Mouse (Mus musculus) lung, postnatal 36 days (tissue): ENCODE data around the gene Uqcc3.
"Not testable (repeated sequence)": the region's sequence is repeated elsewhere in the genome, so short reads cannot be mapped to it uniquely, and the experiment has no call there.

ENCODE experiments used
- DNase-seq: peaks from one replicate; pipeline ENCODE4 v3.0.0; 2022; ENCODE audit warnings: mixed read lengths

The Uqcc3 gene

DNA sequence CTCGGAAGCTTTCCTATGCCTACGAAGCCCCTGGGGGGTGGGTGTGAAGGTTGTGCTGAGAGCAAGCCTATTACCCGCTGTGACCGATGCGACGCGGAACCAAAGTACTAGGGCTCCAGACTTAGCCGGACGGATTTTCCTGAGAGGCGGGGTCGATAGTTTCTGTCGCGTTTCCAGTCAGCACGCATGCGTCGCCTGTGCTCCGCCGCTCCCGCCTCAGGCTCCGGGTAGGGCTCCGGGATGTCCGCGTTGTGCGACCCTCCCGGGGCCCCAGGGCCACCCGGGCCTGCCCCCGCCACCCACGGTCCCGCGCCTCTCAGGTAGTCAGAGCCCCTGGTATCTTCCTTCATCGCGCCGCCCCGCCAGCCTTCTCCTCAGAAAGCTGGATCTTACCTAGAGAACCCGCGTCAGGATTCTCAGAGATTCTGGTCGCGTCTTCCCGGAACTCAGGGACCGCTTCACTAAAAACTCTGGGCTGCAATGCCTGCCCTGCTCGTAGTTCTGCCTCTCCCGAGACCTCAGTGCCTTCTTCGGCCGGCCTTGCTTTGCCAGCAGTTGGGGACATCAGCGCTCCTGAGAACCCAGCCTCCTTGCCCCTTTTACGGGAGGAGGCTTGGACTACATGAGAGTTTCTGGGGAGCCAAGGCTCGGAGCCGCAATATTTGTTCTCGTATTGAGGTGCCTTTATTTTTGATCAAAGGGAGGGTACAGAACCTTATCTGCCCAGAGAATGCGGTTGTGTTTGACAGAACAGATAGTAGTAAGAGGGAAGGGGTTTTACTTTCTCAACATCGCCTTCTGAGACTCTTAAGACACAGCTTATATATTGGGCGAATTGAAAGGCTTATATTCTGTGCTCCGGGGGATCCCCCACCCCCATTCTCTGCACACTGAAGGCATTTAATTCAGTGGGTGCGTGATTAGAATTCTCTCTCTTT, 12.4 kb upstream of the Uqcc3 start, which contains the start of gene Ints5:
Gene Ints5, plus strand, starts transcription at position 177 of the 938 bp plus-strand sequence.
- peak; percentile 88 for DNase-seq

DNA sequence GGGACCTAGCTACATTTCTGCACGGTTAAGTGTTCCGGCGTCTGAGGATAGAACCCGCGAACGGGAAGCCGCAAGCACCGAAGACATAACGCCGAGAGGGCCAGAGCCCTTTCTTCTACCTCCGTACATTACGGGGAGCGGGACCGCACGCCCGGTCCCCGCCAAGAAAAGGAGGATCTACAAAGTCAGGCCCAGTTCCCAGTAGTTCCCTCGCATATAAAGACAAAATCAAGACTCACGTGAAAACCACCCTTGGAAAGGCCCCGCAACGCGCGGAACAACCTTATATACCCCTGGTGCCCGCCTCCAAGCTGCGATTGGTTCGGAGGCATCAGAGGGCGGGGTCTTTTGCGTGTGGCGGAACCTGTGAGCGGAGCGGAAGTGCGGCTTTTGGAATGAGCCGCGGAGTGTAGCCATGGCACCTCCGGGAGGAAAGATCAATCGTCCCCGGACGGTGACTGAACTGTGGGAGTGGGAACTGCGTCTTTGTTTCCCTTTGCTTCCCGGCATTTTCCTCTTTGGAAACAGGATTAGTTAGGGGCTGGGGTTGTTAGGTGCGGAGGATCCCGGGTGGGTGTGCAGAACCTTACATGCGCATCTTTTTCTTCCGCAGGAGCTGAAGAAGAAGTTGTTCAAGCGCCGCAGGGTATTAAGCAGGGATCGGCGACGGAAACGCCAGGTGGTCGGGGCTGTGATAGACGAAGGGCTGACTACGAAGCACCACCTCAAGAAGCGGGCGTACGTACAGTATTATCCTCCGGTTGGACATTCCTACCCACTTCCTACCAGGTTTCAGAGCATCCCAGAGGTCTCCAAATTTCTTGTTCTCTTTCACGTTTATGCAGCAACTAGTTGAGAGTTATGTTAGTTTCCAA, 8.0 kb upstream of the Uqcc3 start, which contains the start of the genes 1810009A15Rik and Gm49416:
Gene 1810009A15Rik, plus strand, starts transcription at position 343 of the 875 bp plus-strand sequence.
Gene Gm49416, plus strand, starts transcription at position 416 of the 875 bp plus-strand sequence.
- peak; percentile 97 for DNase-seq

DNA sequence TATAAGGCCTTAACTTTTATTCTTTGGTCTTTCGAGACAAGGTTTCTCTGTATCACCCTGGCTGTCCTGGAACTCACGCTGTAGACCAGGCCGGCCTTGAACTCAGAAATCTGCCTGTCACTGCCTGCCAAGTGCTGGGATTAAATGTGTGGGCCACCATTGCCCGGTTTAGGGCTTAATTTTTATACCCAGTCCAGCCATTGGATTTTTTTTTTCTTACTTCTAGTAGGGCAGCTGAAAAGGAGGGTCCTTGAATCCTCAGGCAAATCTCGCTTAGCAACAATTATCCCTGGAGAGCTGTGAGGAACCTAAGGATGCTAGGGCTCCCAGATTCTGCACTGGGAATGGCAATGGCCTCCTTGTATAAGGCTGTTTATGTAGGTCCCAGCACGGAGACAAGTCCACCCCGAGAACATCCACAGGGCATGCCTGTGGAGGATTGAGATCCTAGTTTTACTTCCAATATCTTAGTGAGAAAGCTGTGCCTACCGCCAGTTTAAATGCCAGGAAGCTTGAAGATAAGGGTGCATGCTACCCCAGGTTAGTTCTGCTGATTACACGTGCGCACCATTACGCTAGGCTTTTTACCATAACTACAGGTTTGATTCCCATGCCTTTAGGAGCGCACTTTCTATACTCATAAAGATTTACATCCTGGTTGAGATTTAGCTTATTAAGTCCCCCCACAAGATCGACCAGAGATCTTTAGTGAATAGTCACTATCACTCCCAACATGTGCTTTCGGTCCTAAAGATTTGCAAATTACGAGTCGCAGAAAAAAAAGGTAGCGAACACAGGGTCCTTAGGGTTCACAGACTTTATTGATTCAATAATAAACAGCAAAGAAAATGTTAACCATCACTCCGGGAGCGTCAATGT, 7.1 kb upstream of the Uqcc3 start:
- DNase-seq = no peak

DNA sequence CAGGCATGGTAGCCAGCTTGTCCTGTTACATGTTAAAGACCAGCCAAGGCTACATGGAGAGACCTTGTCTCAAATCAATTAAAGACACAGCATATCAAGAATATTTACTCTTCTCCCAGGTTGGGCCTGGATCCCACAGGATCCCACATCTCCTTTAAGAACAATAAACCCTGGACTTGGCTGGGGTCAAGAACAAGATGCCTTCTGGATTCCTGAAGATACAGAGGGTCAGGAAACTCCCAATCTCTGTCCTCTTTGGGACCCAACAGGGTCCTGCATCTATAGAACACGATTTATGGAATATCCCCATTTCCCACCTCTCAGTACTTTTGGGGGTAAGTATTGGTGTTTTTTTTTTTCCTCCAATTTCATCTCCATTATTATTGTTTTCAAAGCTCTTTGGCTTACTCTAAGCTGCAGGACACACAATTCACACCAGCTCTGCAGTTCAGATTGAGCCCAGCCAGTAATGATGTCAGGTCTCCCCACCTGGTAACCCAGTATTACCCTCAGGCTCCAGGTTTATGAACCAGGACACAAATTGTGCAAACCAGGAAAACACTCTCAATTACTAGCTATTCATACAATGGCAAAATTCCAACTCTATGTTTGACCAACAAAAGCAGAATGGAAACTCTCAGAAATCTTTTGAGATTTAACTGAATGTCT, 6.3 kb upstream of the Uqcc3 start:
- DNase-seq = peak; percentile 17

DNA sequence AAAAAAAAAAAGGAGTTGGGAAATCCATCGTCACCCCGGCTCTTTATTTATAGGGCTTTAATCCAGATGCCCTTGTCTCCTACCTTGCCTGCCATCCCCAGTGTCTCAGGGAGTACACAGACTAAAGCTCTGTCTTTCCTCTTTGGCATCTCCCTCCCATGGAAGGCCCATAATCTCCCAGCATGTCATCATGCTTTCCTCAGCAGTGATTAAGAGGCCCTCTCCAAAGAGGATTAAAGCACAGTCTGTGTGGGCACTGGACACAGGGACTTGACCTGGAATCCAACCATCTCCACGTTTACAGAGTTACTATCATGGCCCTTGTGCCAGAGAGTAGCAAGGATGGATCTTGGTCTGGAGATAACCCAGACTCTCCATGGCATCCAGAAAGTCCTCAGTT, 2.9 kb upstream of the Uqcc3 start, which contains the start of the genes Lbhd1 and Gm49403:
Gene Lbhd1, plus strand, starts transcription at position 117 of the 400 bp plus-strand sequence.
Gene Gm49403, plus strand, starts transcription at position 315 of the 400 bp plus-strand sequence.
- no peak for DNase-seq

DNA sequence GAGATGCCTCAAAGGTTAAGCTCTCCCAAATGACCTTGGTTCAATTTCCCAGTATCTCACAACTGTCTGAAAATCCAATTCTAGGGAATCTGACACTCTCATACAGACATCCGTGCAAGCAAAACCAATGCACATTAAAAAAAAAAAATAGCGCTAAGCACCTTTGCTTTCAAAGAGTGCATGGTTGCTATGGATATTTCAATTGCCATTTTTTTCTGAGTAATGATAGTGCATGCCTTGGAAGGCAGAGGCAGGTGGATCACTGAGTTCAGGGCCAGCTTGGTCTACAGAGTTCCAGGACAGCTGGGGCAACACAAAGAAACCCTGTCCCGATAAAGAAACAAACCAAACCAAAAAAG, 290 bp upstream of the Uqcc3 start:
- no peak for DNase-seq

DNA sequence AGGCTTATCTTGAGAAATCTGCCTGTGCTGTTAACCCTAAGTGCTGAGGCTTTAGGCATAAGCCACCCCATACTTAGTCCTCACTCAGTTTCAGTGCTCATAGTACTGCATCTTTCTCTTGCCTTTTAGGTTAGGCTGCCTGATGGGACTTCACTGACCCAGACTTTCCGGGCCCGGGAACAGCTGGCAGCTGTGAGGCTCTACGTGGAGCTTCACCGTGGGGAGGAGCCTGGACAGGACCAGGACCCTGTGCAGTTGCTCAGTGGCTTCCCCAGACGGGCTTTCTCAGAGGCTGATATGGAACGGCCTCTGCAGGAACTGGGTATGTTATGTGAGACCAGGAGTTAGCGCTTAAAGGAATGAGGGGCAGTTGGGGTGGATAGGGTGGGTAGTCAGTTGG, 5.7 kb downstream of the Uqcc3 start:
- no peak for DNase-seq

DNA sequence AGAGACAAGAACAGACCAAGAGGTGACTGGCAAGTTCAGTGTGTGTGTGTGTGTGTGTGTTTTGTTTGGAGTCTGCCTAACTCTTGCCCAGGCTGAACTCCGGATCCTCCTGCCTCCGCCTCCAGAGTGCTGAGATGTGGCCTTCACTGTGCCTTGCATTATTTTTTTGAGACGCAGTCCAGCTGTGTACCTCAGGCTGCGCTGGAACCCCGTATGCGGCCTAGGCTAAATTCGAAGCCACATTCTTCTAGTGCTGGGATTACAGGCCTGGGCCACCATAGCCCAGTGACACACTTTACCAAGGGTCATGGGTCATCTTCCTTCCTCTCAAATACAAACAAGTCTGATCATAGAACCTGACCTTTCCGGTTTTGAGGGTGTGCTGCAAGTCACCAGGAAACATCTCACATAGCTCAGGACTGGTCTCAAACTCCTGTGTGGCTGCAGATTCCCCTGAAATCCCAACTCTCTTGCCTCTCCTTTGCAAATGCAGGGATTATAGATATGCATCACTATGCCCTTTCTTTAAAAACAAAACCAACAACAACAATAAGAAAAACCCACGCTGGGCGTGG, 8.4 kb downstream of the Uqcc3 start:
- no peak for DNase-seq

DNA sequence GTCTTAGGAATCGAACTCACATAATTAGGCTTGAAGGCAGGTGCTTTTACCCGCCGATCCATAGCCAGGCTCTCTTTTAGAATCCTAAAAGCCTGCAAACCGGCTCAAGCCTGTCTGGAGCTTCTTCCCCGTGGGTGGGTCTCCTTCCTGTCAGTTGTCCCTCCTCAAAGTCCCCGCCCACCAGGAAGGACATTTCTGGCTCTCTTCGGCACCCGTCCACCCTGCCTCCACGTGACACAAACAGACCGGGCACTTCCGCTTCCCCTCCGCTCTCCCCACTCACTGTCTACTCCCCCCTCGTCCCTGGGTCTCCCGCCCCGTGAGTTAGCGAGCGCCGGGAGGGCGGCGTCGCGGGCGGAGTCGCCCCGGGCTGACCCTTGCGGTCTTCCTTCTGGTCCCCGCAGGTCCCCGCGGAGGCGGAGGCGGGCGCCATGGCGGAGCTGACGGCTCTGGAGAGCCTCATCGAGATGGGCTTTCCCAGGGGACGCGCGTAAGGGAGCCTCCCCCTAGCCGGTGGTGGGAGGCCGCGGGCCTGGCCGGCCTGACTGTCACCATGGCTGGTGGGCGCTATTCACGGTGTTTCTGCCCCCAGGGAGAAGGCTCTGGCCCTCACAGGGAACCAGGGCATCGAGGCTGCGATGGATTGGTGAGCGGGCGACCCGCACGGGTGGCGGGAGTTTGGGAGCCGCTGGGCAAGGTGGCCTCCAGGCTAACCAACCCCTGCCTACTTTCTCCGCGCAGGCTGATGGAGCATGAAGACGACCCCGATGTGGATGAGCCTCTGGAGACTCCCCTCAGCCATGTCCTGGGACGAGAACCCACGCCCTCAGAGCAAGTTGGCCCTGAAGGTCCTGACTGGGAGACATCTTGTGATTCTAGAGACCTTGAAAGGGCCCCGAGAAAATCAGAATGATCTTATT, 9.2 kb downstream of the Uqcc3 start, which contains the start of gene Ubxn1:
Gene Ubxn1, plus strand, starts transcription at position 230 of the 920 bp plus-strand sequence.
- DNase-seq = peak; percentile 98

DNA sequence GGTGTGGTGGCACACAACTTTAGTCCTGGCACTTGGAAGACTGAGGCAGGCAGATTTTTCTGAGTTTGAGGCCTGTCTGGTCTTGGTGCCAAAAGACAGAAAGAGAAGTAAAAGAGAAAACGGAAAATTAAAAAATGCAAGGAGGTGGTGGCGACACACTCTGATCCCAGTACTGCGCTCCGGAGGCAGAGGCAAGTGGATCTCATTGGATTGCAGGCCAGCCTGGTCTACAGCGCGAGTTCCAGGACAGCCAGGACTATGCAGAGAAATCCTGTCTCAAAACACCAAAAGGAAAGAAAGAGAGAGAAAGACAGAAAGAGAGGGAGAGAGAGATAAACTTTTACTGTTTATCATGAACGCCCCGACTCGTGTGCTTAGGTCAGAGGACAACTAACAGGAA, 9.9 kb downstream of the Uqcc3 start:
- DNase-seq = no peak

DNA sequence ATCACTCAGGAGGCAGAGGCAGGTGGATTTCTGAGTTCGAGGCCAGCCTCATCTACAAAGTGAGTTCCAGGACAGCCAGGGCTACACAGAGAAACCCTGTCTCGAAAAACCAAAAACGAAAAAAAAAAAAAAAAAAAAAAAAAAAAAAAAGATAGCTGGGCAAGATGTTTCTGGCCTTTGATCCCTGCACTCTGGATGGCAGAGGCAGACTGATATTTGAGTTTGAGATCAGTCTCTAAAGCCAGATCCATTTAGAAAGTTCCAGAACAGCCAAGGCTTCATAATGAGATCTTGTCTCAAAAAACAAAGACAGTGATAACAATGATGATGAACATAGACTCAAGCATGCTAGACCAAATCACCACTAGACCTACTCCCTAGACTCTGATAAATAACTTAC, 10.3 kb downstream of the Uqcc3 start:
- DNase-seq = not testable (repeated sequence)

DNA sequence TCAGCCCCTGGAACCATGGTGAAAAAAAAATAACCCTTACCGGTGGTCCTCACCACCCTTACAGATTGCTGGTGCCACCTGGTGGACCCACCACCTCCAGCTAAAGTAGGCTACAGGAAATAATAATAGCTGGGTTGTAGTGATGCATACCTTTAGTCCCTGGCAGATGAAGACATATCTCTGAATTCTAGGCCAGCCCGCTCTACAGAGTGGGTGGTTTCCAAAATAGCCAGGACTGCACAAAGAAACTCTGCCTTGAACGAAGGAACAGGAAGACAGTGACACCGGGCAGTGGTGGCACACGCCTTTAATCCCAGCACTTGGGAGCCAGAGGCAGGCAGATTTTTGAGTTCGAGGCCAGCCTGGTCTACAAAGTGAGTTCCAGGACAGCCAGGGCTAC, 16.5 kb downstream of the Uqcc3 start:
- no peak for DNase-seq

DNA sequence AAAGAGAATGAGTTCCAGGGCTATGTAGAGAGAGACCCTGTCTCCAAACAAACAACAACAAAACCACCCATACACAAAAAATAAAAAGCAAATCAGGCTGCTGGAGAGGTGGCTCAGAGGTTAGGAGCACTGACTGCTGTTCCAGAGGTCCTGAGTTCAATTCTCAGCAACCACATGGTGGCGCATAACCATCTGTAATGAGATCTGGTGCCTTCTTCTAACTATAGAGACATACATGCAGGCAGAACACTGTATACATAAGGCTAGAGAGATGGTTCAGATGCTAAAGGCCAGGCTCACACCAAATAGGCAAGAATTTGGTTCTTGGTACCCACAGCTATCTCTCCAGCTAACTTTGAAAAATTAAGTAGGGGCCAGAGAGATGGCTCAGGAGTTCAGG, 21.7 kb downstream of the Uqcc3 start:
- peak; percentile 74 for DNase-seq

DNA sequence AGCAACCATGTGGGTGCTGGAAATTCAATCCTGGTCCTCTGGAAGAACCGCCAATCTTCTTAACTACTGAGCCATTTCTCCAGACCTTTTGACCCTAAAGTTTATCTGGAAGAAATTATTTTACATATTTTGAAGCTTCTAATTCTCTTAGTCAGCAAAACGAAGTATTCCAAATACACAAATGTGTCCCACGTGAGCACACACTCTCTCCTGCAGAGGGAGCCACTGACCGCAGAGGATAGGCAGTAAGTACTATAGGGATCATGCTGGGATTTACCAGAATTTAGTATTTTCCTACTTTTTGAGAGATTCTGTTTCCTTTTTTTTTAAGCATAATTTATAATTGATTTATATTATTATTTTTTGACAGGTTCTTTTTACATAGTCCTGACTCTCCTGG, 23.0 kb downstream of the Uqcc3 start:
- peak; percentile 84 for DNase-seq

DNA sequence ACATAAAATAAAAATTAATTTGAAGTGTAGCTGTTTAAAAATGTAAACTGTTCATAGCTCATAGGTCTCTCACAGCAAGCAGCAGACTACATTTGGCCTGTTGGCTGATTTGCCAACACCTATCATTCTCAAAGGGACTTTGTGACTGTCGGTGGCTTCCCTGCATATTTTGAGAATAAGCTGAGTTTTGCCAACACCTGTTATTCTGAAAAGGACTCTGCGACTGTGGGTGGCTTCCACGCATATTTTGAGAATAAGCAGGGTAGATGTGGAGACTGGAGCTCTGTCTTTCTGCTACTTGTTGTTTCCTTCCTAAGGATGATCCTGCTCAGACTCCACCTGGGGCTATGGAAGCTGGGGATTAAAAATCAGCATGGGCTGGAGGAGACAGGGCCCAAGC, 27.6 kb downstream of the Uqcc3 start:
- DNase-seq = no peak

DNA sequence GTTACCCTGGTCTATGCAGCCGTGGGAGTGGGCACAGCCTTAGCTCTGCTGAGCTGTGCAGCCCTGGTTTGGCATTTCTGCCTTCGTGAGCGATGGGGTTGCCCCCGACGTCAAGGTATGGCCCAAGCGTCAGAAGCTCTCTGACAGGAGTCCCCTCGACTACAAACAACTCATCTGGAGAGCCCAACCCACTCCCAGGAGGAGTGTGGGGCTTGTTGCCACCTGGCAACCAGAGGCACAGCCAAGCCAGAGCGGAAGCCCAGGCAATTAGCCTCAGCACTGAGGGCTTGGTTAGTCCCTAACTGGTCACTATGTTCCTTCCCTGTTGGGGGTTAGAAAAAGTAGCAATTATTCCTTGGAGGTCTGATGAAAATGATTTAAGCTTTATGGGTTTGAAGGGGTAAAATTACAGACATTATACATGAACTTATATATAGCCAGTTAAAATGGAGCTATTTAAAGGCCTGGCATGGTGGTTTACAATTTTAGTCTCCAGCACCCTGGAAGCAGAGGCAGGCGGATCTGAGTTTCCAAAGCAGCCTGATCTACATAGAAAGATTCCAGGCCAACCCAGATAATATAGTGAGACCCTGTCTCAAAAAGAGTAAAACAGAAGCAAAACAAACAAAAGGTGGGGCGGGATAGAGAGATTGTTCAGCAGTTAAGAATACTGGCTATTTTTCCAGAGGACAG, 28.3 kb downstream of the Uqcc3 start:
- DNase-seq = no peak

DNA sequence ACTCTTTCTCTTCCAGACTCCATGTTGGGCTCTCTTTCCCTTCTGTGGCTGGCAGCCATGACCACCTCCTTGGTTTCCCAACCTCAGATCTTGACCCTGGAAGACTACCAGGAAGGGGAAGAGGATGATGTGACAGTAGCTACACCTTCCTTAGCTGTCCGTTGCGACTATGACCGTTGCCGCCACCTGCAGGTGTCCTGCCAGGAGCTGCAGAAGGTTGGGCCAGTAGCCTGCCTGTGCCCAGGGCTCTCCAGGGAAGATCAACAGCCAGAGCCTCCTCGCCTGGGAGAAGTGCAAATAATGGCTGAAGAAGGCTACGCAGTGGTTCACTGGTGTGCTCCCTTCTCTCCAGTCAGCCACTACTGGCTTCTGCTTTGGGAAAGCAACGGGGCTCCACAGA, 29.1 kb downstream of the Uqcc3 start:
- DNase-seq = peak; percentile 59

DNA sequence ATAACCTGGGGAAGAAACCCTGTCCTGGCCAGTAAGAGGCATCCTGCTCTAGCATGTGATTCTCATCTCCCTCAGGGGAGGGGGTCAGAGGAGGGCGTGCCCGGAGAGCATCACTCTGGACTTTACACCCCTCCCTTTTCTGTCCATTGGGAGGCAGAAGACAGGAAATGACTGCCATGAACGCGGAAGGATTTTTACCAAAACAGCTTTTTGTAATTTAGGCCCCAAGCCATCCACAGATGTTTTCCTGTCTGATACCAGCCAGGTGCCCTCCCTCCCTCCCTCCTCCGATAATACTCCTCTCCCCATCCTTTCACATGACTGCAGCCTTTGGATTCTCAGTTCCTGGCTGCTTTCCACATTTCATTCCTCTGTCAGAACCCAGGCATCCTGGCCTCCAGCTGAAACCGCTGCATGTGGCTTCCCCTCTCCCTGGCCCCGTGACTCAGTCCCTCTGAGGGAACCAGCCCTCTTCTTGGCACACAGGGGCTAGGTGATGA, 30.3 kb downstream of the Uqcc3 start, which contains the start of gene Lrrn4cl:
Gene Lrrn4cl, plus strand, starts transcription at position 367 of the 500 bp plus-strand sequence.
- DNase-seq = peak; percentile 36

DNA sequence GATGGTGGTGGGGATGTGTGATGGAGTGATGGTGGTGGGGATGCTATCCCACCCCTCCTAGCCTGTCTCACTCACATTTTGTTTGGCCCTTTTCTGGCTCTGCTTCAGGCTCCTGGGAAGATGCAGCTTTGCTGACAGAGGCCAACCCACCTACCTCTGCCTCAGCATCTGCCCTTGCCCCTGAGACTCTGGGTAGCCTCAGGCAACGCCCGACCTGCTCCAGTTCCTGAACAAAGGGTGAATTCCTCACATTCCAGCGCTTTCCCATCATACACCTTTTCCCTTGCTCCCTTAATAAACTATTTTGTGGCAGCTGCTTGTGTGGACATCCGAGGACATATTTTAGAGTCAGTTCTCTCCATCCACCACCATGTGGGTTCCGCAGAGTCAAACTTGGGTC, 32.4 kb downstream of the Uqcc3 start:
- DNase-seq = no peak
